In genomic region chr13:113045458-113046110, GRCm38 (mm10) we compare ENCODE assay signal across 9 mouse cellular contexts. TPM values are rescaled to one million over a fixed set of nuclear protein-coding genes. Genes with fewer than 3 reads are reported as not detected.
DNase-seq lines count a peak whose midpoint lies in the region; ATAC-seq and TF ChIP-seq lines count a peak whose summit lies in the region.
"Had no signal": no experiment of that assay in that cellular context is flagged by ENCODE, and none has a peak within 500 bp of the region (broad histone marks: within the 10 kb centered on the region; RNA-seq: fewer than 3 reads in every experiment).

No protein-coding gene starts in this region.

- peak overlapping the region; percentile 73 for H3K4me2 ChIP-seq in heart, embryonic 16.5 days (ENCODE audit: low read depth, low read length)
- H3K4me2 ChIP-seq in liver, postnatal 0 days (ENCODE audit: low read depth, low read length), result peak overlapping the region; percentile 42

- H3K36me3 ChIP-seq in heart, embryonic 16.5 days (ENCODE audit: control insufficient read depth, insufficient read depth), result peaks cover 5% of the 10 kb centered on the region; the same call in 1 of the 2 replicates
- no peaks in the 10 kb centered on the region for H3K36me3 ChIP-seq in liver, postnatal 0 days (replicated peaks; ENCODE audit: insufficient read depth, low read length)
- no peaks in the 10 kb centered on the region for H3K36me3 ChIP-seq in thymus, adult 2 months (ENCODE audit: control insufficient read depth, insufficient read depth, low read length)

- TF ChIP-seq POLR2A in thymus, adult 2 months (IDR thresholded peaks at IDR 0.05; ENCODE audit: control insufficient read depth, extremely low read depth, insufficient read depth, low read length, poor library complexity), result no peak

- 8% methylated on average over 18 of the region's 18 CpGs for WGBS in heart, embryonic 16.5 days
- 36% methylated on average over 18 of the region's 18 CpGs for WGBS in liver, postnatal 0 days (ENCODE audit: insufficient replicate concordance)
- WGBS in thymus, adult 2 months, result 65% methylated on average over 18 of the region's 18 CpGs

- TF ChIP-seq CTCF in liver, postnatal 0 days (IDR thresholded peaks at IDR 0.05; ENCODE audit: low read depth), result no peak
- no peak for TF ChIP-seq CTCF in thymus, adult 2 months (IDR thresholded peaks at IDR 0.05; ENCODE audit: borderline replicate concordance, control insufficient read depth, extremely low read depth, insufficient read depth, low read length, poor library complexity)

- no peaks in the 10 kb centered on the region for H3K9me3 ChIP-seq in heart, embryonic 16.5 days (replicated peaks; ENCODE audit: control insufficient read depth, low read length)
- no peaks in the 10 kb centered on the region for H3K9me3 ChIP-seq in liver, postnatal 0 days (ENCODE audit: low read length)

- H3K27ac ChIP-seq in heart, embryonic 16.5 days (ENCODE audit: low read length), result peak overlapping the region; percentile 63
- H3K27ac ChIP-seq in liver, postnatal 0 days (ENCODE audit: low read depth), result no peak overlapping the region
- no peak overlapping the region for H3K27ac ChIP-seq in thymus, adult 2 months (ENCODE audit: control insufficient read depth, insufficient read depth, low read length)
- H3K27ac ChIP-seq: macrophage had no signal

- H3K4me3 ChIP-seq in heart, embryonic 16.5 days (ENCODE audit: low read length), result peak overlapping the region; percentile 74
- peak overlapping the region; percentile 38 for H3K4me3 ChIP-seq in liver, postnatal 0 days (ENCODE audit: low read depth, low read length)
- no peak overlapping the region for H3K4me3 ChIP-seq in thymus, adult 2 months (ENCODE audit: control insufficient read depth, insufficient read depth, low read length)

- no peaks in the 10 kb centered on the region for H3K27me3 ChIP-seq in heart, embryonic 16.5 days (ENCODE audit: control insufficient read depth, insufficient read depth, low read length)
- H3K27me3 ChIP-seq in liver, postnatal 0 days (ENCODE audit: insufficient read depth, low read length), result no peaks in the 10 kb centered on the region
- no peaks in the 10 kb centered on the region for H3K27me3 ChIP-seq in thymus, adult 2 months (ENCODE audit: control insufficient read depth, insufficient read depth, low read length)

- no peak for TF ChIP-seq EP300 in liver, postnatal 0 days (IDR thresholded peaks at IDR 0.05; ENCODE audit: low read depth)

- no peak for ATAC-seq in heart, embryonic 16.5 days (replicated peaks; ENCODE audit: extremely low read depth, insufficient read depth, low FRiP score)
- ATAC-seq in liver, postnatal 0 days, result no peak

- peak overlapping the region; percentile 76 for H3K9ac ChIP-seq in heart, embryonic 16.5 days (ENCODE audit: low read length)
- H3K9ac ChIP-seq in liver, postnatal 0 days (replicated peaks), result peak overlapping the region; percentile 26; the same call in 1 of the 2 replicates

- DNase-seq in heart, adult 11 months, result peak; percentile 80
- DNase-seq in heart, adult 8-10 months (ENCODE audit: low spot score), result no peak
- DNase-seq in NIH3T3 (ENCODE audit: low read depth), result peak; percentile 56
- DNase-seq in liver, postnatal 0 days, result no peak
- no peak for DNase-seq in thymus, adult 2 months
- no peak for DNase-seq in gastrocnemius, postnatal 4 days (ENCODE audit: low spot score in 2 of 2)
- no peak for DNase-seq in gastrocnemius, adult 18-20 months (ENCODE audit: low spot score)

- H3K4me1 ChIP-seq in heart, embryonic 16.5 days (ENCODE audit: control insufficient read depth, insufficient read depth, low read length), result peaks cover 7% of the 10 kb centered on the region
- no peaks in the 10 kb centered on the region for H3K4me1 ChIP-seq in liver, postnatal 0 days (ENCODE audit: insufficient read depth)
- H3K4me1 ChIP-seq in thymus, adult 2 months (replicated peaks; ENCODE audit: control insufficient read depth, insufficient read depth, low read length), result peaks cover 9% of the 10 kb centered on the region

RNA-seq across cellular contexts. Expression of gene Gpx8, which starts 0.6 kb away (rescaled TPM):
- total RNA-seq in heart, adult 8-10 months (2022), result 10 to 100 TPM; 32.6 to 36.7 (median 35.6) TPM
- 98.0 and 103 TPM in 2 replicates for polyA plus RNA-seq in heart, embryonic 16.5 days (2015; fragmentation: Nextera tagmentation; extraction: Ambion mirVana)
- 5.5 and 5.8 TPM in 2 replicates for polyA plus RNA-seq in liver, postnatal 0 days (2015; fragmentation: Nextera tagmentation; extraction: Ambion mirVana)
- 1.3 and 1.9 TPM in 2 replicates for polyA plus RNA-seq in thymus, adult 2 months (2012; rRNA removed)
- 10 to 100 TPM; 54.8 to 60.8 TPM for total RNA-seq in gastrocnemius, postnatal 4 days (2021)
- 1 to 10 TPM; 4.2 to 4.9 TPM for total RNA-seq in gastrocnemius, adult 18-20 months (2021)
- polyA plus RNA-seq: macrophage had no signal

RNA-seq across cellular contexts. Expression of gene Cdc20b, which starts 10.7 kb away (rescaled TPM):
- not detected for total RNA-seq in heart, adult 8-10 months (2022)
- 0.38 and 0.62 TPM in 2 replicates for polyA plus RNA-seq in heart, embryonic 16.5 days (2015; fragmentation: Nextera tagmentation; extraction: Ambion mirVana)
- polyA plus RNA-seq in liver, postnatal 0 days (2015; fragmentation: Nextera tagmentation; extraction: Ambion mirVana), result not detected in 2 replicates
- polyA plus RNA-seq in thymus, adult 2 months (2012; rRNA removed), result 0.47 and 0.48 TPM in 2 replicates
- not detected for total RNA-seq in gastrocnemius, postnatal 4 days (2021)
- total RNA-seq in gastrocnemius, adult 18-20 months (2021), result not detected
- polyA plus RNA-seq: macrophage had no signal

RNA-seq across cellular contexts. Expression of gene Mcidas, which starts 51.9 kb away (rescaled TPM):
- total RNA-seq in heart, adult 8-10 months (2022), result not detected
- 0.62 and 1.2 TPM in 2 replicates for polyA plus RNA-seq in heart, embryonic 16.5 days (2015; fragmentation: Nextera tagmentation; extraction: Ambion mirVana)
- not detected in 2 replicates for polyA plus RNA-seq in liver, postnatal 0 days (2015; fragmentation: Nextera tagmentation; extraction: Ambion mirVana)
- polyA plus RNA-seq in thymus, adult 2 months (2012; rRNA removed), result 0.28 and 0.32 TPM in 2 replicates
- not detected for total RNA-seq in gastrocnemius, postnatal 4 days (2021)
- total RNA-seq in gastrocnemius, adult 18-20 months (2021), result not detected
- polyA plus RNA-seq: macrophage had no signal

RNA-seq across cellular contexts. Expression of gene Gzma, which starts 55.2 kb away (rescaled TPM):
- under 1 TPM in 2 of 4 experiments, not detected in 2; 0.46 to 0.95 TPM for total RNA-seq in heart, adult 8-10 months (2022)
- 25.7 and 73.8 TPM in 2 replicates for polyA plus RNA-seq in heart, embryonic 16.5 days (2015; fragmentation: Nextera tagmentation; extraction: Ambion mirVana)
- 37.3 and 37.9 TPM in 2 replicates for polyA plus RNA-seq in liver, postnatal 0 days (2015; fragmentation: Nextera tagmentation; extraction: Ambion mirVana)
- polyA plus RNA-seq in thymus, adult 2 months (2012; rRNA removed), result 15.8 and 19.4 TPM in 2 replicates
- total RNA-seq in gastrocnemius, postnatal 4 days (2021), result not detected
- total RNA-seq in gastrocnemius, adult 18-20 months (2021), result not detected
- polyA plus RNA-seq: macrophage had no signal

RNA-seq across cellular contexts. Expression of gene Ccno, which starts 58.0 kb away (rescaled TPM):
- total RNA-seq in heart, adult 8-10 months (2022), result under 1 TPM in 2 of 4 experiments, not detected in 2; 0.16 to 0.50 TPM
- 0.87 and 2.0 TPM in 2 replicates for polyA plus RNA-seq in heart, embryonic 16.5 days (2015; fragmentation: Nextera tagmentation; extraction: Ambion mirVana)
- polyA plus RNA-seq in liver, postnatal 0 days (2015; fragmentation: Nextera tagmentation; extraction: Ambion mirVana), result 0.58 TPM in 2 replicates
- polyA plus RNA-seq in thymus, adult 2 months (2012; rRNA removed), result 3.9 and 6.1 TPM in 2 replicates
- under 1 TPM in 1 of 2 experiments, not detected in 1; 0.26 TPM for total RNA-seq in gastrocnemius, postnatal 4 days (2021)
- not detected for total RNA-seq in gastrocnemius, adult 18-20 months (2021)
- polyA plus RNA-seq: macrophage had no signal

Comparison
In these comparisons a context has a peak if more than half of its experiments do, and no peak if none do; other contexts are left out.
1. DNase-seq: peak in heart, adult 11 months (single experiment) and NIH3T3 (single experiment); none in heart, adult 8-10 months (single experiment), liver, postnatal 0 days (single experiment), thymus, adult 2 months (single experiment), gastrocnemius, postnatal 4 days (0 of 2) and gastrocnemius, adult 18-20 months (single experiment).
2. RNA of gene Gpx8, which starts 0.6 kb away (total RNA-seq): 54.8 to 60.8 TPM in gastrocnemius, postnatal 4 days and 32.6 to 36.7 TPM in heart, adult 8-10 months; 4.2 to 4.9 TPM in gastrocnemius, adult 18-20 months; every median in the first group is over 4 times any median in the second.